Mouse (Mus musculus): ENCODE measurements around the gene Ftsj3. TPM values are rescaled to one million over a fixed set of nuclear protein-coding genes. Genes with fewer than 3 reads are reported as not detected.
"Not testable (repeated sequence)": the region's sequence is repeated elsewhere in the genome, so short reads cannot be mapped to it uniquely, and the experiment has no call there.

Gene Ftsj3
- polyA plus RNA-seq, 1 experiment from 2014 or later = 50.8 TPM

GRCm38 (mm10) chr11:106216730-106217490 is 39.0 kb downstream of the Ftsj3 start, which contains the start of gene Ddx42:
TSS of gene Ddx42 (plus strand) at chr11:106216926.
- Histone ChIP-seq H3K4me3 (ENCODE audit: low read length) (peak within 1 kb of the TSS; percentile 99), H3K9me3 (ENCODE audit: control insufficient read depth, low read length) (no peaks in the 10 kb centered on the region), H3K27me3 (replicated peaks; ENCODE audit: control insufficient read depth, insufficient read depth, low read length) (no peaks in the 10 kb centered on the region), H3K4me1 (ENCODE audit: control insufficient read depth, insufficient read depth, low read length) (peaks cover 18% of the 10 kb centered on the region), H3K4me2 (ENCODE audit: low read depth, low read length) (peak within 1 kb of the TSS; percentile 58), H3K36me3 (ENCODE audit: control insufficient read depth, insufficient read depth, low read length) (no peaks in the 10 kb centered on the region), H3K27ac (ENCODE audit: low read length) (peak within 1 kb of the TSS; percentile 98), H3K9ac (ENCODE audit: low read depth, low read length) (peak within 1 kb of the TSS; percentile 99)
- ATAC-seq = peak; percentile 94
- WGBS = under 1% methylated on average over 70 of the region's 70 CpGs

GRCm38 (mm10) chr11:106215927-106216729 is 39.8 kb downstream of the Ftsj3 start, which contains the start of gene Ccdc47:
TSS of gene Ccdc47 (minus strand) at chr11:106216344.
- Histone ChIP-seq H3K4me2 (ENCODE audit: low read depth, low read length) (peak within 1 kb of the TSS; percentile 58), H3K9ac (ENCODE audit: low read depth, low read length) (peak within 1 kb of the TSS; percentile 99), H3K36me3 (ENCODE audit: control insufficient read depth, insufficient read depth, low read length) (no peaks in the 10 kb centered on the region), H3K4me3 (ENCODE audit: low read length) (peak within 1 kb of the TSS; percentile 99), H3K4me1 (ENCODE audit: control insufficient read depth, insufficient read depth, low read length) (peaks cover 18% of the 10 kb centered on the region), H3K27me3 (replicated peaks; ENCODE audit: control insufficient read depth, insufficient read depth, low read length) (no peaks in the 10 kb centered on the region), H3K9me3 (ENCODE audit: control insufficient read depth, low read length) (no peaks in the 10 kb centered on the region), H3K27ac (ENCODE audit: low read length) (peak within 1 kb of the TSS; percentile 98)
- WGBS = under 1% methylated on average over 46 of the region's 46 CpGs
- peak; percentile 98 for ATAC-seq

GRCm38 (mm10) chr11:106215450-106215859 is 40.4 kb downstream of the Ftsj3 start:
- Histone ChIP-seq H3K9me3 (ENCODE audit: control insufficient read depth, low read length) (no peaks in the 10 kb centered on the region), H3K4me3 (ENCODE audit: low read length) (peak overlapping the region; percentile 99), H3K27ac (ENCODE audit: low read length) (peak overlapping the region; percentile 89), H3K4me1 (ENCODE audit: control insufficient read depth, insufficient read depth, low read length) (peaks cover 15% of the 10 kb centered on the region), H3K4me2 (ENCODE audit: low read depth, low read length) (peak overlapping the region; percentile 52), H3K9ac (ENCODE audit: low read depth, low read length) (peak overlapping the region; percentile 90), H3K36me3 (ENCODE audit: control insufficient read depth, insufficient read depth, low read length) (no peaks in the 10 kb centered on the region; the same call in 1 of the 2 replicates), H3K27me3 (replicated peaks; ENCODE audit: control insufficient read depth, insufficient read depth, low read length) (no peaks in the 10 kb centered on the region)
- no peak for ATAC-seq
- 19% methylated on average over 7 of the region's 7 CpGs for whole genome bisulfite sequencing

- Histone ChIP-seq H3K36me3 (ENCODE audit: control insufficient read depth, insufficient read depth, low read length) (no peaks in the 10 kb centered on the region; the same call in 1 of the 2 replicates), H3K27ac (ENCODE audit: low read length) (no peak overlapping the region), H3K27me3 (replicated peaks; ENCODE audit: control insufficient read depth, insufficient read depth, low read length) (no peaks in the 10 kb centered on the region), H3K4me3 (ENCODE audit: low read length) (peak overlapping the region; percentile 99), H3K4me1 (ENCODE audit: control insufficient read depth, insufficient read depth, low read length) (peaks cover 15% of the 10 kb centered on the region), H3K9ac (ENCODE audit: low read depth, low read length) (peak overlapping the region; percentile 90), H3K9me3 (ENCODE audit: control insufficient read depth, low read length) (no peaks in the 10 kb centered on the region), H3K4me2 (ENCODE audit: low read depth, low read length) (peak overlapping the region; percentile 52)
- no peak for ATAC-seq
- WGBS = 82% methylated on average over 5 of the region's 5 CpGs
Measured at GRCm38 (mm10) chr11:106214856-106215255, 41.0 kb downstream of the Ftsj3 start.

- H3K27ac ChIP-seq (ENCODE audit: low read length) = no peak overlapping the region
- 82% methylated on average over 8 of the region's 8 CpGs for WGBS
- no peak overlapping the region for H3K9ac ChIP-seq (ENCODE audit: low read depth, low read length)
- no peak overlapping the region for H3K4me2 ChIP-seq (ENCODE audit: low read depth, low read length)
- peaks cover 10% of the 10 kb centered on the region for H3K4me1 ChIP-seq (ENCODE audit: control insufficient read depth, insufficient read depth, low read length)
- ATAC-seq = no peak
- peaks cover 8% of the 10 kb centered on the region for H3K36me3 ChIP-seq (ENCODE audit: control insufficient read depth, insufficient read depth, low read length)
- H3K9me3 ChIP-seq (ENCODE audit: control insufficient read depth, low read length) = no peaks in the 10 kb centered on the region
- no peak overlapping the region for H3K4me3 ChIP-seq (ENCODE audit: low read length)
- H3K27me3 ChIP-seq (replicated peaks; ENCODE audit: control insufficient read depth, insufficient read depth, low read length) = no peaks in the 10 kb centered on the region
Measured at GRCm38 (mm10) chr11:106212771-106213170, 43.1 kb downstream of the Ftsj3 start.

- Histone ChIP-seq H3K27ac (ENCODE audit: low read length) (no peak within 1 kb of the TSS), H3K9ac (ENCODE audit: low read depth, low read length) (no peak within 1 kb of the TSS), H3K4me1 (ENCODE audit: control insufficient read depth, insufficient read depth, low read length) (no peaks in the 10 kb centered on the region), H3K27me3 (replicated peaks; ENCODE audit: control insufficient read depth, insufficient read depth, low read length) (no peaks in the 10 kb centered on the region), H3K4me2 (ENCODE audit: low read depth, low read length) (no peak within 1 kb of the TSS), H3K9me3 (ENCODE audit: control insufficient read depth, low read length) (no peaks in the 10 kb centered on the region), H3K4me3 (ENCODE audit: low read length) (no peak within 1 kb of the TSS), H3K36me3 (ENCODE audit: control insufficient read depth, insufficient read depth, low read length) (peaks cover 13% of the 10 kb centered on the region)
- no peak for ATAC-seq
- WGBS = 84% methylated on average over 5 of the region's 5 CpGs
Measured at GRCm38 (mm10) chr11:106202123-106202465, 53.8 kb downstream of the Ftsj3 start, which contains the start of gene Strada. TSS of gene Strada (minus strand) at chr11:106202168.

- no peak for ATAC-seq
- 94% methylated on average over 19 of the region's 19 CpGs for WGBS
- Histone ChIP-seq H3K27me3 (replicated peaks; ENCODE audit: control insufficient read depth, insufficient read depth, low read length) (no peaks in the 10 kb centered on the region), H3K27ac (ENCODE audit: low read length) (no peak overlapping the region), H3K4me2 (ENCODE audit: low read depth, low read length) (no peak overlapping the region), H3K9ac (ENCODE audit: low read depth, low read length) (no peak overlapping the region), H3K4me3 (ENCODE audit: low read length) (no peak overlapping the region), H3K4me1 (ENCODE audit: control insufficient read depth, insufficient read depth, low read length) (no peaks in the 10 kb centered on the region), H3K36me3 (ENCODE audit: control insufficient read depth, insufficient read depth, low read length) (peaks cover 10% of the 10 kb centered on the region), H3K9me3 (ENCODE audit: control insufficient read depth, low read length) (no peaks in the 10 kb centered on the region)
Measured at GRCm38 (mm10) chr11:106201337-106202122, 54.3 kb downstream of the Ftsj3 start.

GRCm38 (mm10) chr11:106200756-106201155 is 55.1 kb downstream of the Ftsj3 start:
- Histone ChIP-seq H3K27me3 (replicated peaks; ENCODE audit: control insufficient read depth, insufficient read depth, low read length) (no peaks in the 10 kb centered on the region), H3K4me3 (ENCODE audit: low read length) (no peak overlapping the region), H3K36me3 (ENCODE audit: control insufficient read depth, insufficient read depth, low read length) (peaks cover 9% of the 10 kb centered on the region), H3K4me2 (ENCODE audit: low read depth, low read length) (no peak overlapping the region), H3K9ac (ENCODE audit: low read depth, low read length) (no peak overlapping the region), H3K27ac (ENCODE audit: low read length) (no peak overlapping the region), H3K4me1 (ENCODE audit: control insufficient read depth, insufficient read depth, low read length) (no peaks in the 10 kb centered on the region), H3K9me3 (ENCODE audit: control insufficient read depth, low read length) (no peaks in the 10 kb centered on the region)
- 71% methylated on average over 6 of the region's 6 CpGs for WGBS
- no peak for ATAC-seq

GRCm38 (mm10) chr11:106199997-106200396 is 55.9 kb downstream of the Ftsj3 start:
- not testable (repeated sequence) for H3K27me3 ChIP-seq (replicated peaks; ENCODE audit: control insufficient read depth, insufficient read depth, low read length); H3K36me3 ChIP-seq (ENCODE audit: control insufficient read depth, insufficient read depth, low read length)

More at GRCm38 (mm10) chr11:106199997-106200396, 55.9 kb downstream of the Ftsj3 start:
- 92% methylated on average over 7 of the region's 7 CpGs for whole genome bisulfite sequencing
- not testable (repeated sequence) for H3K9ac ChIP-seq (ENCODE audit: low read depth, low read length); H3K27ac ChIP-seq (ENCODE audit: low read length); ATAC-seq; H3K4me2 ChIP-seq (ENCODE audit: low read depth, low read length); H3K4me1 ChIP-seq (ENCODE audit: control insufficient read depth, insufficient read depth, low read length); H3K9me3 ChIP-seq (ENCODE audit: control insufficient read depth, low read length); H3K4me3 ChIP-seq (ENCODE audit: low read length)
